Mouse (Mus musculus) spleen, adult 18-20 months (tissue): ENCODE data around the gene 4930572O03Rik.
A peak's percentile ranks its signal among the peaks of the same experiment; 100 is the strongest.
"Not testable (repeated sequence)": the region's sequence is repeated elsewhere in the genome, so short reads cannot be mapped to it uniquely, and the experiment has no call there.

Experiments used
- DNase-seq, 2 experiments: peaks; one replicate each; pipeline ENCODE4 v3.0.0; 2022; ENCODE audit warnings: mixed read lengths in 2 of 2

The 4930572O03Rik gene

GRCm38 (mm10) chr5:15616195-15616594 is 40.7 kb downstream of the 4930572O03Rik start:
- DNase-seq, result not testable (repeated sequence)

GRCm38 (mm10) chr5:15610695-15611094 is 46.2 kb downstream of the 4930572O03Rik start:
- not testable (repeated sequence) for DNase-seq

- DNase-seq, result peak; percentile 2 to 4
These were observed 50.2 kb downstream of the 4930572O03Rik start for GRCm38 (mm10) chr5:15606677-15607076.

- not testable (repeated sequence) for DNase-seq
These were observed 53.3 kb downstream of the 4930572O03Rik start for GRCm38 (mm10) chr5:15603585-15603984.

- not testable (repeated sequence) for DNase-seq
These were observed 53.9 kb downstream of the 4930572O03Rik start for GRCm38 (mm10) chr5:15603008-15603407.

GRCm38 (mm10) chr5:15602424-15602947 is 54.4 kb downstream of the 4930572O03Rik start:
- not testable (repeated sequence) for DNase-seq
